Mouse (Mus musculus) left cerebral cortex, adult 9 months (tissue): ENCODE measurements around the gene Psrc1.
A peak's percentile ranks its signal among the peaks of the same experiment; 100 is the strongest.

ENCODE experiments used
- DNase-seq, 2 experiments: peaks; one replicate each; pipeline ENCODE4 v3.0.0; 2022; ENCODE audit warnings: low spot score in 2 of 2

Psrc1 gene

GRCm38 (mm10) chr3:108383485-108384354 lies at the start of gene Psrc1:
TSS of gene Psrc1 (plus strand) at chr3:108383839.
- peak in 1 of 2 experiments; percentile 90 for DNase-seq

- no peak for DNase-seq
These were observed 46.8 kb upstream of the Psrc1 start for GRCm38 (mm10) chr3:108336878-108337277.

GRCm38 (mm10) chr3:108341040-108341439 lies 42.6 kb upstream of the Psrc1 start:
- no peak for DNase-seq

- DNase-seq: no peak
These were observed 41.5 kb upstream of the Psrc1 start for GRCm38 (mm10) chr3:108342185-108342584.

- no peak for DNase-seq
These were observed 37.8 kb upstream of the Psrc1 start for GRCm38 (mm10) chr3:108345855-108346254.

- DNase-seq: no peak
These were observed 35.3 kb upstream of the Psrc1 start for GRCm38 (mm10) chr3:108348376-108348775.

GRCm38 (mm10) chr3:108355245-108355644 lies 28.4 kb upstream of the Psrc1 start:
- DNase-seq: no peak

- peak in 1 of 2 experiments; percentile 50 for DNase-seq
These were observed 26.6 kb upstream of the Psrc1 start for GRCm38 (mm10) chr3:108357051-108357450.

- peak in 1 of 2 experiments; percentile 69 for DNase-seq
These were observed 25.2 kb upstream of the Psrc1 start for GRCm38 (mm10) chr3:108358445-108358844.

- DNase-seq: no peak
These were observed 22.7 kb upstream of the Psrc1 start for GRCm38 (mm10) chr3:108360894-108361293.

- DNase-seq: no peak
These were observed 20.0 kb upstream of the Psrc1 start for GRCm38 (mm10) chr3:108363626-108364025.

- no peak for DNase-seq
These were observed 19.2 kb upstream of the Psrc1 start, which contains the start of gene Mybphl for GRCm38 (mm10) chr3:108364270-108364995. TSS of gene Mybphl (plus strand) at chr3:108364911.

GRCm38 (mm10) chr3:108367173-108367572 lies 16.5 kb upstream of the Psrc1 start:
- DNase-seq: no peak

- DNase-seq: no peak
These were observed 15.8 kb upstream of the Psrc1 start for GRCm38 (mm10) chr3:108367828-108368227.

- no peak for DNase-seq
These were observed 14.9 kb upstream of the Psrc1 start for GRCm38 (mm10) chr3:108368721-108369120.

GRCm38 (mm10) chr3:108372274-108372673 lies 11.4 kb upstream of the Psrc1 start:
- no peak for DNase-seq

GRCm38 (mm10) chr3:108372691-108373090 lies 10.9 kb upstream of the Psrc1 start:
- no peak for DNase-seq

- no peak for DNase-seq
These were observed 4.6 kb upstream of the Psrc1 start for GRCm38 (mm10) chr3:108378875-108379663.

- DNase-seq: no peak
These were observed 2.9 kb upstream of the Psrc1 start for GRCm38 (mm10) chr3:108380695-108381094.

GRCm38 (mm10) chr3:108381945-108382875 lies 1.4 kb upstream of the Psrc1 start:
- DNase-seq: no peak

- DNase-seq: no peak
These were observed 786 bp downstream of the Psrc1 start for GRCm38 (mm10) chr3:108384425-108384824.
